Mouse (Mus musculus) cerebellum, postnatal 36 days (tissue): ENCODE measurements around the gene Cdkal1.
A peak's percentile ranks its signal among the peaks of the same experiment; 100 is the strongest.

Source experiments
- DNase-seq, 2 experiments: peaks; one replicate each; pipeline ENCODE4 v3.0.0; 2021 to 2022; ENCODE audit warnings: mixed read lengths in 2 of 2

Gene Cdkal1

DNA sequence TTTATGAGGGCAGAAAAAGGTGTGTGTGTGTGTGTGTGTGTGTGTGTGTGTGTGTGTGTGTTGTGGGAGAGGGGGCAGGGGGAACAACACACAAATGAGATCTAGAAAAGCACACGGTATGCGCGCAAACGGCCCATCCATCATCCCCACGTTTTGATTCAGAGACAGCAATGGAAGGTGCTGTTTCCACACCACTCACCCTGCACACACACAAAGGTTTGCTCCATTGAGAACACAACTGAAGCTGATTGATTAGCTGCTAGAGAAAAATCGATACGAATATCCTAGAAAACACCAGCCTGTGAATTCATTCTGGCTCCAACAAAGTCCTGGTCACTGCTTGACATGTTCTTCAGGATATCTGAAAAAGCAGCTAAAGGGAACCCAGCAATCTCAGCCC is 233.6 kb downstream of the Cdkal1 start:
- DNase-seq = no peak

- no peak for DNase-seq
These were observed 234.1 kb downstream of the Cdkal1 start for GRCm38 (mm10) chr13:29621363-29621762.

- DNase-seq = no peak
These were observed 234.6 kb downstream of the Cdkal1 start for GRCm38 (mm10) chr13:29620826-29621225.

- no peak for DNase-seq
These were observed 238.8 kb downstream of the Cdkal1 start for GRCm38 (mm10) chr13:29616654-29617171.

- DNase-seq = no peak
These were observed 239.5 kb downstream of the Cdkal1 start for GRCm38 (mm10) chr13:29615987-29616386.

GRCm38 (mm10) chr13:29615081-29615480 is 240.4 kb downstream of the Cdkal1 start:
- no peak for DNase-seq

DNA sequence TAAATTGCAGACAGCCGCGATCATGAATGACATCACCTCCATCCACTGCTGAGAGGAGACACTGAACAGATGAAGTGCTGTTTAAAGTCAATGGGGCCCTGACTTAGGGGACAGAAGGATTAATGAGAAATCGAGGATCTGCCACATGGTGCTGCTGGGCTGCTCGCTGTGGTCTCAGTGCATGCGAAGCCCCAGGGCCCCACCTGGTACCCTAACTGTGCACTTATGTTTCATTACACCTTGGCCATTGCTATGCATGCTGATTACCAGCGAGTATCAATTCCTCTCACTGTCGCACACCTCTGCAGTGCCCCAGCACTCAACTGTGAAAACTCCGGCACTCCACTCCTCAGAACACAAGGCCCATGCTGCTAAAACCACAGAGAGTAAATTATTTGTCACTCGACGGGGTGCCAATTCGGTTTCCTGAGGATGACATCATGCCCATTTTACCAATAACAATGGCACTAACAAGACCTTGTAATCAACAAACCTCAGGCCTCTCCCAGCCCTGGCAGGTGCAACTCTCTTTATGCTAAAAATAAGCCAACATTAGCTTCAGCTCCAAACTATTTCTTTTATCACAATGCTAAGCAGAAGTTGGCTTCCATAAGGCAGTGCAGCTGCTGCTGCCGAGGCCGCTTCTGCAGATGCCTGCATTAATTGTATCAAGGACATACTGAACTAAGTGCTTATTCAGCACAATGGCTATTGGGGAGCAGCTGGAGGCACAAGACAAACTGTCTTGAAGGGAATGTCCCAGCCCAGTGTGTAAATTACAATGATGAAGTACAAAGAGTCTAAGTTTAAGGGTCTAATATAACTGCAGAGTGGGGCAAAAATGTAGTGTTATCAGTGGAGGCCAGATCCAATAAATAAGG is 245.2 kb downstream of the Cdkal1 start:
- no peak for DNase-seq

GRCm38 (mm10) chr13:29609441-29609840 is 246.0 kb downstream of the Cdkal1 start:
- DNase-seq = no peak

GRCm38 (mm10) chr13:29604241-29604640 is 251.2 kb downstream of the Cdkal1 start:
- DNase-seq = peak; percentile 46 to 49

GRCm38 (mm10) chr13:29603597-29603996 is 251.9 kb downstream of the Cdkal1 start:
- DNase-seq = no peak

DNA sequence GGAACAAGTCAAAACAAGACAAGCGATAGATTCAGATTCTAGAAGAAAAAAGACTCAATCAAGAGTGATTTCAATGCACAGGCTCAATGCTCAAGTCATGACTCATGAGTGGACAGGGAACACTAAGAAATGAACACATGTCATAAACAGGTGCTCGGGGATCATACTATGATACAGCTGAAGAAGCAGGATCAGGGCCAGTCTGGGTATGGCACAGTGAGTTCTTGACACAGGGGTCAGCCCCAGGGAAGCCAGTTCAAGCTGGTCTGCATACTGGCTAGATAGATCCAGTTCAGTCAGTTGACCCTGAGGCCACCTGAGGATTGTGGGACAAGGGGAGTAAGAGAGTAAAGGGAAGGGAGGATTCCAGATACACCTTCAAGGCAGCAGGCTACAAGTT is 254.4 kb downstream of the Cdkal1 start:
- DNase-seq = no peak

- no peak for DNase-seq
These were observed 255.8 kb downstream of the Cdkal1 start for GRCm38 (mm10) chr13:29599646-29600045.

DNA sequence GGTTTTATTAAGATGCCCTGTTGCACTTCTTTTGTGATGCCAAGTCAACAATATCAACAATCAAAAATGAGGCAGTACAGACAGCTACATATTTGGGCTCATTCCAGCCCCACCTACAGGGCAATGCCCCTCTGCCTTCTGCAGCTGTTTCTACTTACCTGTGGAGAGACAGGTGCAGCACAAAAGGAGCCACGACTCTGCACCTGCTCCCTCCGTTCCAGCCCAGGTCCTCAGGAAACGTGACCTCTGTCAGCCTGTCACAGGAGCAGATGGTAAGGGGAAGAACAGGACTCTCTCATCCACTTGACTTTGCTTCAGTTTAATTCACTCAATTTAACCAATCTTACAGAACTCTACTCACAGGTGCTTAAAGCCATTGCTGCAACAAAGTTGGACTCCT is 258.7 kb downstream of the Cdkal1 start:
- no peak for DNase-seq

- DNase-seq = no peak
These were observed 262.4 kb downstream of the Cdkal1 start for GRCm38 (mm10) chr13:29593096-29593495.

DNA sequence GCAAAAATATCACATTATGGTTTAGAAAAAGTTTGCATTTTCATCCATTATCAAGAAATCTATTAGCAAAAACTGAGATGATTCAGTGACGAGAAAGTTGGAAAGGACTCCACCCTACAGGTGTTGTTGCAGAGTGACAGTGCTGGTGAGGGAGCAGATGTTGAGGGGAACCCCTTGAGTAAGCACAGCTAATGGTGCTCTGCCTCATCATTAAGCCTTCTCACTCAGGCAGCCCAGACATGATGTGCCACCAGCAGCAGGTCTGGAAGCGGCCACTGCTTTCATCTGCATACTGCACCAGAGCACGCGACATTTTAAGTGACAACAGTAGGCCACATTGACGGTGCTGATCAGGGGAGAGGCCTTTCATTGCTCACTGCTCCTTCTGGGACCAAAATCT is 264.8 kb downstream of the Cdkal1 start:
- DNase-seq = no peak

DNA sequence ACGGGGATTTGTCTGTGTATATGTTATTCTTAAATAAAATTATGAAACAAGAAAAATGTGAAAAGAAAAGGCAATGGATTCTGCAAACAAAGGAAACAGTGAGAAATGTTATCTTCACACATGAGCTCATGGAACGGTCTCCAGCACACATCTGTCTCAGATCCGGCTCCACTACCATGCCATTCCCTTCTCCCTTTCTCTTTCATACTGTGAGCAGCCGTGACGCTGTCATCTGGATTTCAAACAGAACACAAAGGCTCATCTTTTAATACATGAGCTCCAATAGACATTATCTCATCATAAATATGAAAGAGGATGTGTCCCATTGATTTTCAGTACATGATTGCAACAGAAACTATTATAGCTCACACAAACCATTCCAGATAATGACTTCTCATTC is 265.3 kb downstream of the Cdkal1 start:
- no peak for DNase-seq

GRCm38 (mm10) chr13:29588693-29589092 is 266.8 kb downstream of the Cdkal1 start:
- no peak for DNase-seq

DNA sequence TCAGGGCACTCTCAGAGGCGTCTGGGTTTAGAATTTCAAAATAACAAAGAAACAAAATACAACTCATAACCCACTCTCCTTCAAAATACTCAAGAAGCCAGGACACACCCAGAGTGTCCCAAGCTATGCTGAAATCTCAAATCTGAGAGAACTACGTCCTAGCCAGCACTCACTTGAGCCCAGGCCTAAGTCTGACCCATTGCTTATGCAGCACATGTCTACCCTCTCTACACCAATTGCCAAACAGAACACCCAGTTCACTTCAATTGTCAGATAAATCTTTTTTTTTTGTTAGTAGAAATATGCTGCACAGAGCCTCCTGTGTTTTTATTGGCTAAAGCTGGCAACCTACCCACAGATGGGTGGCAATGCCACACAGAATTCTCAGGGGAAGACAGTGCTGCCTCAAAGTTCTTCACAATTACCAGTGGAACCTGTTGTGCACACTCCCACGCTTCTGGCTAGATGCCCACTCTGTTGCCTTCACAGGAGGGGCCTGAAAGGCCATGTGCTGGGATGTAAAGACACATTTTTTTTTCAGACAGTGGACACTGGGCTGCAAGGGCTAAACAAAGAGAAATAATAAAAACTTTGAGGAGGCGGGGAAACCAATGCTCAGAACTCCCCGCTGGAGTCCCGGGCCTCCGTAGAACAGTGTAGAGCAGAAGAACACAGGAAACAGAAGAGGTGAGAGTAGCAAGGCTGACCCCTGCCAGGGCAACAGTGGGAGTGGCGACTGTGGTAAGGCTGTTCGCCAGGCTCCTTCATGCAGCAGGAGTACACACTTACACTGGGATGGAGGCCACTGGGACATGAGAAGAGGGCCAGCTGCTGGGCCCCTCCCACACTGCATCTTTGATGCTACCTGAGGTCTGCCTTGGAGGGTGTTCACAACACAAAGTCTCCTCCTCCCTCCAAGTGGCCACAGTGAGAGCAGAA is 273.4 kb downstream of the Cdkal1 start:
- DNase-seq = peak; percentile 25

DNA sequence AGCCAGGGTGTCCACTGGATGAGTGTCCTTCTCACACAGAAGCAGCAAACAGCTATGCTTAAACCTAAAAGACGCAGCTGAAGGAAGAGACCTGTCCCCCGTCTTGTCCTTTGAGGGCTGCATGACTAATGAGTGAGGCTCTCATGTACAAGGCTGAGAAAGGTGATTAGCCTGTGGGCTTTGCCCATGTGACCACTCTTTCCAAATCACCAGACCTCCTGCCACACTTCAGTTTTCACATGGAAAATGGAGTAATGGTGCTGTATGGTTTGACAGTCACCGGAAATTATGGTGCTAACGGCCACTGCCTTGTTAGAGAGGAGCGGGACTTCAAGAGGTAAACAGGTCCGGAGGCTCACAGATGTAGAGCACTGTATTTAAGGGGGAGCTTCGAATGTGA is 274.7 kb downstream of the Cdkal1 start:
- DNase-seq = no peak

GRCm38 (mm10) chr13:29580009-29580408 is 275.5 kb downstream of the Cdkal1 start:
- no peak for DNase-seq

DNA sequence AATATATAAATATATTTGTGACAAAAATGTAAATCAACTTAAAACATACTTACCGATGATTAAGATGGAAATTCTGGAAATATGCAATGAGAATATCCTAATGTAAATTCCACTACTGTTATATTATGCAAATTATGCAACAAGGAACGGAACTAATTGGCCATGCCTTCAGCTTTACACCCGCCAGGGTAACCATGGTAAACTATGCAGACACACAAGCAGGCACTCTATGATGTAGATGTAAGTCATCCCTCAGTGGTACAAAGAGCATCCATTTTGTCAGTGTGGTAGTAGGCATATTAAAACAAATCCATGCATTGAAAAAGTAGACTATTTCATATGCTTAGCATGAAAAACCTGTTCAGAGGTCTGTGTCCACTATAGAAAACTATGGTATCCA is 276.9 kb downstream of the Cdkal1 start:
- no peak for DNase-seq

DNA sequence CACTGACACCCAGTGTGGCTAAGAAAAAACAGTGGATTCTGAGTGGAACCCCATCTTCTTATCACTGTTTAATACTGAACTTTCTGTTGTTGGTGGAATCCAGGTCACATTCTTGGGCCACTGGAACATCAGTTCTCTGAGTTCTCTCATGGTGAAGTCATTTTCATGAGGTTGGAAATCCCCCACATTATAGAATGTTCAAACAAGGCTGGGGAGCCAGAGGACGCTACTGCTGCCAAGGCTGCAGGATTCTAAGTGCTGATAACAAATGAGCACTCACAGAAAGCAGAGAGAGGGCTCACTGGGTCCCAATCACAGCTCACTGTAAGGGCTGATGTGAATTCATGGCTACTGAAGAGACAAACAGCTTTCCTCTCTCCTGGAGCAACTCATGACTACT is 280.7 kb downstream of the Cdkal1 start:
- DNase-seq = no peak

GRCm38 (mm10) chr13:29572477-29572876 is 283.0 kb downstream of the Cdkal1 start:
- no peak for DNase-seq
